Mouse (Mus musculus) ES-E14 (cell line): ENCODE data around the gene Lamtor2. TPM values are rescaled to one million over a fixed set of nuclear protein-coding genes. Genes with fewer than 3 reads are reported as not detected.
"Not testable (repeated sequence)": the region's sequence is repeated elsewhere in the genome, so short reads cannot be mapped to it uniquely, and the experiment has no call there.

Experiments
- DNase-seq: peaks from one replicate; pipeline ENCODE4 v3.0.0-alpha.2; 2013; ENCODE audit warnings: low read depth, low spot score
- H3K27ac ChIP-seq: 2 replicates; pipeline ENCODE4 v1.5.1; 2012; ENCODE audit warnings: low read depth, mild to moderate bottlenecking, low read length, moderate library complexity, mixed read lengths; ENCODE audit not compliant: poor library complexity, insufficient read depth, severe bottlenecking
- H3K36me3 ChIP-seq: 2 replicates; pipeline ENCODE4 v1.6.1; 2012; ENCODE audit warnings: mild to moderate bottlenecking, low read length, moderate library complexity, mixed read lengths; ENCODE audit not compliant: control insufficient read depth, poor library complexity, insufficient read depth, severe bottlenecking
- H3K4me1 ChIP-seq, 2 experiments: fragments of 150-350 bp in 1 of 2; sonication (generic) in 1 of 2; 2 replicates each; pipeline ENCODE4 v1.6.1; 2012; ENCODE audit warnings: low read length in 2 of 2, mild to moderate bottlenecking in 1 of 2, mixed read lengths in 1 of 2; ENCODE audit not compliant: control insufficient read depth in 2 of 2, insufficient read depth in 2 of 2, poor library complexity in 1 of 2
- H3K4me3 ChIP-seq, 2 experiments: fragments of 150-350 bp in 1 of 2; sonication (generic) in 1 of 2; 2 replicates each; pipeline ENCODE4 v1.5.1; 2012; ENCODE audit warnings: low read length in 2 of 2, low read depth in 1 of 2, mild to moderate bottlenecking in 1 of 2, mixed read lengths in 1 of 2; ENCODE audit not compliant: insufficient read depth in 1 of 2, poor library complexity in 1 of 2, severe bottlenecking in 1 of 2
- H3K9ac ChIP-seq: 2 replicates; pipeline ENCODE4 v1.6.1; 2012; ENCODE audit warnings: low read depth, mild to moderate bottlenecking, low read length, mixed read lengths; ENCODE audit not compliant: poor library complexity, insufficient read depth, severe bottlenecking
- H3K9me3 ChIP-seq: fragments of 150-350 bp; sonication (generic); 2 replicates; pipeline ENCODE4 v1.6.1; 2012; ENCODE audit warnings: low read depth, mild to moderate bottlenecking, low read length; ENCODE audit not compliant: control insufficient read depth, insufficient read depth
- CHD2 ChIP-seq: IDR thresholded peaks from 2 replicates; pipeline ENCODE4 v1.6.1; 2014; ENCODE audit warnings: mild to moderate bottlenecking, low read depth, low read length, inconsistent platforms
- HCFC1 ChIP-seq: IDR thresholded peaks from 2 replicates; pipeline ENCODE4 v1.6.1; 2012; ENCODE audit warnings: low read length, inconsistent platforms, borderline replicate concordance; ENCODE audit not compliant: insufficient read depth
- MAFK ChIP-seq: IDR thresholded peaks from 2 replicates; pipeline ENCODE4 v1.6.1; 2014; ENCODE audit warnings: mild to moderate bottlenecking, low read depth, low read length, inconsistent platforms; ENCODE audit not compliant: insufficient read depth
- ZC3H11A ChIP-seq: IDR thresholded peaks from 2 replicates; pipeline ENCODE4 v1.6.1; 2012; ENCODE audit warnings: low read depth, mild to moderate bottlenecking, inconsistent platforms, low read length, borderline replicate concordance
- ZNF384 ChIP-seq: IDR thresholded peaks from 2 replicates; pipeline ENCODE4 v1.6.1; 2012; ENCODE audit warnings: low read depth, low read length, inconsistent platforms
- in situ Hi-C, 2 experiments: fragments of 600-800 bp; cut with MboI; formaldehyde crosslinking; loops; one replicate each; pipeline ENCODE4 v1.15.1; 2025; ENCODE audit warnings: low sequenced_read_pairs in 2 of 2, inconsistent platforms in 1 of 2; ENCODE audit not compliant: unreplicated experiment in 2 of 2
- total RNA-seq: library from RNA; depleted of rRNA; stranded (reverse); fragments of 300-350 nt; gene quantifications from 2 replicates; pipeline ENCODE4 v1.2.3, GENCODE M21; 2012

The Lamtor2 gene
- total RNA-seq, 1 experiment, result 108 TPM

GRCm38 (mm10) chr3:88586640-88587039 is 33.8 kb upstream of the Lamtor2 start:
- no peak overlapping the region for H3K4me3 ChIP-seq
- TF ChIP-seq HCFC1, result no peak
- TF ChIP-seq ZNF384, result no peak
- no peak for TF ChIP-seq CHD2
- no peak for TF ChIP-seq MAFK
- no peak for TF ChIP-seq ZC3H11A
- H3K36me3 ChIP-seq, result peaks cover 44% of the 10 kb centered on the region
- H3K4me1 ChIP-seq, result peaks cover 15 to 24% of the 10 kb centered on the region in 2 experiments; a peak in 3 of 4 replicates
- peak overlapping the region; percentile 58; the same call in 1 of the 2 replicates for H3K27ac ChIP-seq
- H3K9me3 ChIP-seq, result no peaks in the 10 kb centered on the region
- DNase-seq, result no peak
- peak overlapping the region; percentile 13; the same call in 1 of the 2 replicates for H3K9ac ChIP-seq
- in situ Hi-C loops, result no loop called here

GRCm38 (mm10) chr3:88585769-88586168 is 32.9 kb upstream of the Lamtor2 start:
- DNase-seq, result no peak
- in situ Hi-C loops, result no loop called here
- TF ChIP-seq ZC3H11A, result no peak
- peak overlapping the region; percentile 59; the same call in 1 of the 2 replicates for H3K9ac ChIP-seq
- H3K4me3 ChIP-seq, result peak overlapping the region; percentile 8 to 26; a peak in 2 of 4 replicates
- peaks cover 12 to 15% of the 10 kb centered on the region in 2 experiments; a peak in 3 of 4 replicates for H3K4me1 ChIP-seq
- H3K36me3 ChIP-seq, result peaks cover 49% of the 10 kb centered on the region
- H3K9me3 ChIP-seq, result no peaks in the 10 kb centered on the region
- peak overlapping the region; percentile 54 for H3K27ac ChIP-seq

GRCm38 (mm10) chr3:88579454-88580117 is 26.7 kb upstream of the Lamtor2 start:
- H3K4me1 ChIP-seq, result peaks cover 0 to 7% of the 10 kb centered on the region in 2 experiments; a peak in 1 of 4 replicates
- TF ChIP-seq HCFC1 (peak; percentile 99), CHD2 (peak; percentile 52; the same call in 1 of the 2 replicates), ZNF384 (no peak)
- H3K27ac ChIP-seq, result peak overlapping the region; percentile 86
- H3K4me3 ChIP-seq, result peak overlapping the region; percentile 90 to 97
- DNase-seq, result no peak
- peaks cover 22% of the 10 kb centered on the region for H3K36me3 ChIP-seq
- no peaks in the 10 kb centered on the region for H3K9me3 ChIP-seq
- in situ Hi-C loops, result no loop called here
- H3K9ac ChIP-seq, result peak overlapping the region; percentile 96

GRCm38 (mm10) chr3:88578498-88579424 is 25.9 kb upstream of the Lamtor2 start:
- Histone ChIP-seq H3K36me3 (peaks cover 20% of the 10 kb centered on the region), H3K27ac (peak overlapping the region; percentile 95), H3K9ac (peak overlapping the region; percentile 61), H3K4me1 (peaks cover 0 to 10% of the 10 kb centered on the region in 2 experiments; a peak in 2 of 4 replicates), H3K4me3 (peak overlapping the region; percentile 90 to 97), H3K9me3 (no peaks in the 10 kb centered on the region)
- DNase-seq, result no peak
- no peak for TF ChIP-seq ZC3H11A
- no peak for TF ChIP-seq HCFC1
- no peak for TF ChIP-seq CHD2
- no peak for TF ChIP-seq ZNF384
- no peak for TF ChIP-seq MAFK
- in situ Hi-C loops, result no loop called here

GRCm38 (mm10) chr3:88577846-88578245 is 25.0 kb upstream of the Lamtor2 start:
- in situ Hi-C loops, DNase-seq, H3K9me3 ChIP-seq: not testable (repeated sequence)
- Histone ChIP-seq H3K27ac (peak overlapping the region; percentile 95), H3K9ac (0 out of 2 replicates have a peak overlapping the region, but pooled peaks have one; percentile 3), H3K4me1 (peaks cover 4 to 12% of the 10 kb centered on the region in 2 experiments; a peak in 3 of 4 replicates), H3K36me3 (peaks cover 13% of the 10 kb centered on the region), H3K4me3 (peak overlapping the region; percentile 6 to 64; a peak in 2 of 4 replicates)
